Mouse (Mus musculus) limb, embryonic 15.5 days (tissue): ENCODE data around the gene Gm13090. TPM values are rescaled to one million over a fixed set of nuclear protein-coding genes. Genes with fewer than 3 reads are reported as not detected.
A peak's percentile ranks its signal among the peaks of the same experiment; 100 is the strongest.

Experiments used
- ATAC-seq: fragments of 200-750 bp; cut with Nextera tagmentation; 2 replicates; pipeline ENCODE4 v1.8.0; 2017; ENCODE audit warnings: low read depth, moderate TSS enrichment; ENCODE audit not compliant: insufficient number of reproducible peaks, low FRiP score, low TSS enrichment
- H3K27ac ChIP-seq: fragments of 300-500 bp; sonication (generic); 2 replicates; pipeline ENCODE4 v1.5.1; 2015; ENCODE audit warnings: moderate library complexity, mild to moderate bottlenecking, inconsistent platforms
- H3K27me3 ChIP-seq: fragments of 300-500 bp; sonication (generic); 2 replicates; pipeline ENCODE4 v1.6.1; 2015; ENCODE audit warnings: inconsistent platforms
- H3K36me3 ChIP-seq: fragments of 300-500 bp; sonication (generic); 2 replicates; pipeline ENCODE4 v1.6.1; 2015; ENCODE audit warnings: inconsistent platforms
- H3K4me1 ChIP-seq: fragments of 300-500 bp; sonication (generic); 2 replicates; pipeline ENCODE4 v1.6.1; 2015; ENCODE audit warnings: inconsistent platforms
- H3K4me2 ChIP-seq: fragments of 300-500 bp; sonication (generic); 2 replicates; pipeline ENCODE4 v1.6.1; 2015; ENCODE audit warnings: mild to moderate bottlenecking, inconsistent platforms
- H3K4me3 ChIP-seq: fragments of 300-500 bp; sonication (generic); 2 replicates; pipeline ENCODE4 v1.5.1; 2015; ENCODE audit warnings: mild to moderate bottlenecking, inconsistent platforms
- H3K9ac ChIP-seq: fragments of 300-500 bp; sonication (generic); 2 replicates; pipeline ENCODE4 v1.6.1; 2015; ENCODE audit warnings: inconsistent platforms
- H3K9me3 ChIP-seq: fragments of 300-500 bp; sonication (generic); 2 replicates; pipeline ENCODE4 v1.6.1; 2016; ENCODE audit warnings: inconsistent platforms
- WGBS: fragments of 180-500 bp; shearing (Covaris S2); methylation state at CpG from one replicate; pipeline ENCODE4 v1.1.7; 2015; 5-methylcytosine and 5-hydroxymethylcytosine counted together
- polyA plus RNA-seq: library from polyadenylated mRNA; unstranded; fragments of >200 nt; fragmentation: Nextera tagmentation; extraction: Ambion mirVana; gene quantifications from 2 replicates; pipeline ENCODE4 v1.2.1, GENCODE M21; 2015

The Gm13090 gene
- polyA plus RNA-seq, 1 experiment from 2014 or later, result not detected

DNA sequence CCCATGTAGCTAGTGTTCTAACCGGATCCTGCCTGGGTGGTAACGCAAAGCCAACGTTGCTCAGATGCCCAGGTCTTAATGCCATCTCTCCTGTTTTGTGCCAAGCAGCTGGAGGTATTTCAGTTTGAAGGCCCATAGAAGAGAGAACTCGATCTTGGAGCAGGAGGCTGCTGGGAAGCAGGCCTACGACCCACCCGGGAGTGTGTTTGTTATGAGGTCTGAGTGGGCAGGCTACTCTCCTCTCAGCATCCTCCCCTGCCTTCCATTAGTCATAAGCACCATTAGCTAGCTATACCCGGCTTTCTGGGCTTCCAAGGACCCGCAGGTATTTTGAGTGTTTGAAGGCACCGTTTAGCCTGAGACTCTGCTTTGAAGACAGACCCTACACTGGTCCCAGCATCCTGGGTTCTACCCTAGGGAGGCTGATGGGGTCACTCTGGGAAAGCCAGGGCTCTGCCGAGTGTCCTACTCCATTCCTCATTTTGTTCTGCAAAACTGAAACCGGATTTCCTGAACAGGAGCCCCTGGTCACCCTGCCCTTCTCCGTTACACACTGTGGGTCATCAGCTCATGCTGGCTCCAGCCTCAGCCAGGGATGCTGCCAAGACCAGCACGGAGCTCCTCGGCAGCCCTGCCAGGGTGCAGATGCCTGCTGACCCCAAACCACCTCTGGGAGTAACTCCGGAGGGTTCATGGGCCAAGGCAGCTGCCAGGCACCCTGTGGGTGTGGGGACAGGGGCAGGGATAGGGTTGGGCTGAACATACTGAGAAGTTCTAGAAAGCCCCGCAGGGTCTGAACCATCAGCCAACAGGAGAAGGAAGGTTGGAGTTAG lies 40.6 kb downstream of the Gm13090 start:
- H3K27me3 ChIP-seq, result no peaks in the 10 kb centered on the region
- peak overlapping the region; percentile 86; the same call in 1 of the 2 replicates for H3K27ac ChIP-seq
- no peaks in the 10 kb centered on the region for H3K9me3 ChIP-seq
- peak overlapping the region; percentile 63 for H3K4me3 ChIP-seq
- no peaks in the 10 kb centered on the region for H3K36me3 ChIP-seq
- H3K9ac ChIP-seq, result no peak overlapping the region
- peak overlapping the region; percentile 97; the same call in 1 of the 2 replicates for H3K4me2 ChIP-seq
- peaks cover 28% of the 10 kb centered on the region for H3K4me1 ChIP-seq
- WGBS, result 64% methylated on average over 16 of the region's 16 CpGs
- ATAC-seq, result no peak

DNA sequence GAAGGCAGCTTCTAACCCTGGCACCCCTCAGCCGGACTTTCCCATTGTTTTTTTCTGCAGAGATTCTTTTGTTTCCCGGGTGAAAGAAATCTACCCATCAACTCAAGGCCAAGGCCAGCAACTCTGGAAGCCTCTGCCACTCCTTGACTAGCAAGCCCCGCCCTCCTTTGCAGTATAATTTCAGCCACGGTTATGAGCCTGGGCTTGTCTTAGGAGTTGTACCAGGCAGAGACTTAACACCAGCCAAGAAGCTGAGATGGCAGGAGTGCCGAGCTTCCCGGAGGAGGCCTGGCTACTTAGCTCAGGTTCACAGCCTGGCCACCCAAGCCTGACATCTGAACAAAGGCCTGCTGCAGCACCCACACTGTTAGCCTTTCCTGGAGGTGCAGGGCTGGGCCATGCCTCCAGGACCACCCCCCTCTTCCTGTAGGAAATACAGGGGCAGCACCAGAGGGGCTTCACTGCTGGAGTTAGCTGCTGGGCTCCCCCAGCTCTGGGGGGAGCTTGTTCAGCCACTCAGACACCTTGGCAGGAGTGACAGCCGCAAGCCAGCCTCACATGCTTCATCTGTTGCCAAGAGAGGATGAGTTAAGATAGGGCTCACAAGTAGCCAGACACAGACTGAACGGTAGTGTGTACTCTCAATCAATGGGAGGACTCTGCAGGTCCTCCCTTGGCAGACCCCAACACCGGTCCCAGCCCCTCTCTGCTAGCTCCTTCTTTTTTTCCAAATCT lies 41.6 kb downstream of the Gm13090 start:
- no peak for ATAC-seq

DNA sequence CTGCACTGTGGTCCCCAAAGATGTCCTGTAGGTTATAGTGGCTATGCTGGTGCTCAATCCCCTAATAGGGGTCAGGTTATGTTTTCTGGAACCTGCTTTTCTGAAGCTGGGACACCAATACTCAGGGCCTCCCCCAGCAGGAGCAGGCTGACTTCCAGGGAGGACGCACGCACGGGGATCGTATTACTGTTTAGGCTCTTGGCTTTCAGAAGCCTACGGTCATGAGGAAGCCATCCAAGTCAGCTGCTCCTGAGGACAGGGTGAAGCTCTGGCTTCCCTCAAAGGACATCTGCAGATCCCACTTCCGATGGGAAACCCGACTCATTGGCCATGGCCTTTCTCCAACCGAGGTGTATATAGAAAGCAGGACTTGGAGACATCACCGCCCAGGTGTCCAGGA lies 43.1 kb downstream of the Gm13090 start:
- H3K27me3 ChIP-seq, result 0 out of 2 replicates have a peak, but pooled peaks cover 3% of the 10 kb centered on the region
- no peaks in the 10 kb centered on the region for H3K36me3 ChIP-seq
- H3K4me3 ChIP-seq, result no peak overlapping the region
- H3K4me1 ChIP-seq, result peaks cover 28% of the 10 kb centered on the region
- ATAC-seq, result no peak
- H3K9ac ChIP-seq, result no peak overlapping the region
- no peaks in the 10 kb centered on the region for H3K9me3 ChIP-seq
- 59% methylated on average over 9 of the region's 9 CpGs for WGBS
- H3K27ac ChIP-seq, result no peak overlapping the region
- no peak overlapping the region for H3K4me2 ChIP-seq

More for the DNA sequence above, 41.6 kb downstream of the Gm13090 start:
- WGBS, result 55% methylated on average over 9 of the region's 9 CpGs
- Histone ChIP-seq H3K9me3 (no peaks in the 10 kb centered on the region), H3K27ac (0 out of 2 replicates have a peak overlapping the region, but pooled peaks have one; percentile 17), H3K27me3 (0 out of 2 replicates have a peak, but pooled peaks cover 3% of the 10 kb centered on the region), H3K4me3 (no peak overlapping the region), H3K9ac (no peak overlapping the region), H3K36me3 (no peaks in the 10 kb centered on the region), H3K4me2 (no peak overlapping the region), H3K4me1 (peaks cover 28% of the 10 kb centered on the region)

DNA sequence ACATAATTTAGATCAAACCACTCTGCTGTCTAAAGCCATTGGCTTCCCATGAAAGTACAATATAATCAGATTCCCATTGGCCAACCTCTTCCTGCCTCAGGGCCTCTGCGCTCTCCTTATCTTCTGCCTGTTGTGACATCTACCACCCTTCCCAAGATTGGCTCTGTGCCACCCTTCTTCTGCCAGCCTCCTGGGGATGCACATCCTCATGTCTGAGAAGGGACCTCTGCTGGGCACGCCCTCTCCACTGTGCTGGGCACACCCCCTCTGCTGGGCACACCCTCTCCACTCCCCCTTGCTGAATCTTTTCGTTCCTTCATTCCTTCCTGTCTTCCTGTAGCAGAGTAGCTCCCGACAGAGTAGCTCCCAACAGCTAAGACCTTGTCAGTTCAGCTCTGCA lies 44.4 kb downstream of the Gm13090 start:
- Histone ChIP-seq H3K27ac (no peak overlapping the region), H3K4me2 (no peak overlapping the region), H3K36me3 (no peaks in the 10 kb centered on the region), H3K9me3 (no peaks in the 10 kb centered on the region), H3K4me3 (no peak overlapping the region), H3K4me1 (peaks cover 29% of the 10 kb centered on the region), H3K9ac (no peak overlapping the region), H3K27me3 (0 out of 2 replicates have a peak, but pooled peaks cover 3% of the 10 kb centered on the region)
- no peak; the same call in 1 of the 2 replicates for ATAC-seq
- WGBS, result 52% methylated on average over 4 of the region's 4 CpGs

DNA sequence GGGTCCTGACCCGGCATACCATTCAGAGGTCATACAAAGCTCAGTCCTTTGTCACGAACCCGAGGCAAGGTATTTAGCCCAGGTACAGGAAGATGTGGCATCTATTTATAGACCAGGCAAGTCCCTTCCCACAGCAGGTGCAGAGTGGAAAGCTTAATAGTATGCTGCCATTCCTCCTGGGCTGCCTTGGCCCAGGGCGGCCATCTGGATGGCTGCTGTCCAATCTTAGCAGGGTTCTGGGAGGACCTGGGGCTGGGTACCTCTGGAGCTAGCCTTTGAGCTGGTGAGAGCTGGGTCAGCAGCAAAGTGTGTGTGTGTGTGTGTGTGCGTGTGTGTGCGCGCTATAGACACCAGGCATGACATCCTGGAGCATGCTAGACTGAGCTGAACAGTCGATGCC lies 46.1 kb downstream of the Gm13090 start:
- Histone ChIP-seq H3K4me2 (no peak overlapping the region), H3K36me3 (no peaks in the 10 kb centered on the region), H3K9me3 (no peaks in the 10 kb centered on the region), H3K4me3 (no peak overlapping the region), H3K4me1 (peaks cover 33% of the 10 kb centered on the region), H3K9ac (no peak overlapping the region), H3K27ac (no peak overlapping the region), H3K27me3 (peaks cover 19% of the 10 kb centered on the region)
- WGBS, result 76% methylated on average over 8 of the region's 8 CpGs
- no peak for ATAC-seq

DNA sequence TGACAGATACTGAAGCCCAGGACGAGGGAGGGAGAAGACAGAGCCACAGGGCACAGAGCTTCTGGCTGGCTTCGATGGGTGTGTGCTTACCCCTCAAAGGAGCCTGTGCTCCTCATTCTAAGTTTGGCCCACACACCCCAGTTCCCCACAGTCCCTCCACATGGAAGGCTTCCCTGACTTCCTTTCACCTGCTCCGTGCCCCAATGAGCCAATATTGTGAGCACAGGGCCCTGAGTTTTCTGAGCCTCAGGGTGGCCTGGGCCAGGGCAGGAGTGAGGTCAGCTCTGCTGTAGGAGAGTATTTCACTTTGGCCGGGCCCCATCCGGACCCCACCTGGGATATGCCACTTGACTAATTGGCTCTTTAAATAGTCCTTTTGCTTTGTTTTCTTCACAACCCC lies 48.3 kb downstream of the Gm13090 start:
- H3K27me3 ChIP-seq, result peaks cover 27% of the 10 kb centered on the region
- 49% methylated on average over 5 of the region's 5 CpGs for WGBS
- no peak overlapping the region for H3K4me3 ChIP-seq
- no peak overlapping the region for H3K9ac ChIP-seq
- no peaks in the 10 kb centered on the region for H3K9me3 ChIP-seq
- no peak overlapping the region for H3K4me2 ChIP-seq
- H3K27ac ChIP-seq, result no peak overlapping the region
- ATAC-seq, result no peak
- H3K36me3 ChIP-seq, result no peaks in the 10 kb centered on the region
- H3K4me1 ChIP-seq, result peaks cover 28% of the 10 kb centered on the region

DNA sequence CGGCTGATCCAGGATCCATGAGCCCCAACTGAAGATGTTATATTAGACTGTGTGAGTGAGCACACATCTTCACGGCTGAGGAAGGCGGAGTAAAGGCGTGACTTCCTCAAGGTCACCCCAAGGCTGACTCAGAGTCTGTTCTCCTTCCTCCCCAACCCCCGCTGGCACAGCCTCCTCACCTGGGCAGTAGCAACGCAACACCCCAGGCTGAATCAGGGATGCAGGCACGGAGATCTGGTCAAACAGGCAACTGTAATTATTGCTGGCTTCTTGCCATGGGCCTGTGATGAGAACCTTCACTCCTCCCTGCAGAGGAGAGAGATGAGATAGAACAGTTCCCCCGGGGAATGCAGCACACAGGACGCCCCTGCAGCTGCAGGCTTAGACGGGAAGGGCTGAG lies 48.8 kb downstream of the Gm13090 start:
- Histone ChIP-seq H3K27me3 (peaks cover 27% of the 10 kb centered on the region), H3K9me3 (no peaks in the 10 kb centered on the region)
- WGBS, result 14% methylated on average over 10 of the region's 10 CpGs

DNA sequence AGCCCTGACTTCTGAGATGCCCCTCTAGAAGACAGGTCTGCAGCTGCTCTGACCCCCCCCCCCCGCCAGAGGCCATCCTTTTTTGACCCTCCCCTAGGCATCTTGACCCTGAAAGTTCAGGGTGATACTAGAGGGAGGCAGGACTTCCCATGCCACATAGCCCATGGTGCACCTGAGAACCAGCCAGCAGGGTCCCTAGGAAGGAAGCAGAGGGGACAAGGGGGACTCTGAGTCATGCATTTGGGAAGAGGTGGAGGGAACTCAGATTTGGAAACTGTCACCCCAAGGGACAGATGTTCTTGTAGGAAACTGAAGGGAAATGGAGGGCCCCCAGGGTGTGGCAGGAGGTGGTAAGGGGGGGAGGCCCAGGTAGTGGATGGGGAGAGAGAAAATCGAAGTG lies 49.2 kb downstream of the Gm13090 start:
- no peaks in the 10 kb centered on the region for H3K36me3 ChIP-seq
- H3K4me1 ChIP-seq, result peaks cover 28% of the 10 kb centered on the region
- H3K9me3 ChIP-seq, result no peaks in the 10 kb centered on the region
- no peak for ATAC-seq
- peaks cover 27% of the 10 kb centered on the region for H3K27me3 ChIP-seq
- no peak overlapping the region for H3K4me3 ChIP-seq
- H3K4me2 ChIP-seq, result no peak overlapping the region
- H3K27ac ChIP-seq, result no peak overlapping the region
- WGBS, result 22% methylated on average over 2 of the region's 2 CpGs
- H3K9ac ChIP-seq, result no peak overlapping the region

More for the DNA sequence above, 48.8 kb downstream of the Gm13090 start:
- no peaks in the 10 kb centered on the region for H3K36me3 ChIP-seq
- H3K4me3 ChIP-seq, result no peak overlapping the region
- no peak for ATAC-seq
- H3K4me2 ChIP-seq, result no peak overlapping the region
- peaks cover 28% of the 10 kb centered on the region for H3K4me1 ChIP-seq
- H3K27ac ChIP-seq, result no peak overlapping the region
- no peak overlapping the region for H3K9ac ChIP-seq

DNA sequence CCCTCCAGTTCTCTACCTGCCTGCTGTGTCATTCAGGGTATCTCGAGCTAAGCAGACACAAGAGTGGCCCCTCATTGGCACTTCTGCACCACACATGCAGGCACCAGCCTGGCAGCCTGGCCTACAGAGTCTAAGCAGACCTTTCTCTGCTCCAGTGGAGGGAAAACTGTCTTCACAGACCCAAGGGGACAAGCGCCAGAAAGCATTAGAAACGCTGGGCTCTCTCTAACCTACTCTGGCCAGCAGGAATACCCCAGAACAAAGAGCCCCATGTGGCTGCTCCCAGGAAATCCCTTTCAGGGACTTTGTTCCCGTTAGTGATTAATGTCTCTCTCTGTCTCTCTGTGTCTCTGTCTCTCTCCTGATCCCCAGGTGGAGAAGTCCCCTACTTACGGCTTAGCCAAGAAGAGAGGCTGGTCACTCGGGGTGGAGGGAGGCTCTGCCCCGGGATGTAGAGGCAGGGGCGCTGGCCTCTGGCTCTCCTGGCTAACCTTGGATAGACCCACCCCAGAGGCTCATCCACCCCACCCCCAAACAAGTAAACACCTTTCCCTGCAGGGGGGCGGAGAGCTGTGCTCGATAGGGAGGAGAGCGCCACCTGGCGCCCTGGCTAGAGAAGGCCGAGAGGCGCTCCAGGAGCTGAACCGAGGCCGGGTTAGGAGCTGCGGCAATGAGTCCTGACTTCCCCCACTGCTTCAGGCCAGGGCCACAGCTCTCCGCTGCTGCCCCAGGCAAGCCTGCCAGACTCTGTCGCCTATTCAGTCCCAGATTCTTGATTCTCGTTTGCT lies 49.9 kb downstream of the Gm13090 start:
- no peak for ATAC-seq
- 6% methylated on average over 20 of the region's 20 CpGs for WGBS
- peak overlapping the region; percentile 38; the same call in 1 of the 2 replicates for H3K4me2 ChIP-seq
- no peaks in the 10 kb centered on the region for H3K9me3 ChIP-seq
- peaks cover 27% of the 10 kb centered on the region for H3K27me3 ChIP-seq
- no peak overlapping the region; the same call in 1 of the 2 replicates for H3K4me3 ChIP-seq
- H3K27ac ChIP-seq, result no peak overlapping the region
- peaks cover 28% of the 10 kb centered on the region for H3K4me1 ChIP-seq
- H3K36me3 ChIP-seq, result no peaks in the 10 kb centered on the region
- no peak overlapping the region for H3K9ac ChIP-seq

DNA sequence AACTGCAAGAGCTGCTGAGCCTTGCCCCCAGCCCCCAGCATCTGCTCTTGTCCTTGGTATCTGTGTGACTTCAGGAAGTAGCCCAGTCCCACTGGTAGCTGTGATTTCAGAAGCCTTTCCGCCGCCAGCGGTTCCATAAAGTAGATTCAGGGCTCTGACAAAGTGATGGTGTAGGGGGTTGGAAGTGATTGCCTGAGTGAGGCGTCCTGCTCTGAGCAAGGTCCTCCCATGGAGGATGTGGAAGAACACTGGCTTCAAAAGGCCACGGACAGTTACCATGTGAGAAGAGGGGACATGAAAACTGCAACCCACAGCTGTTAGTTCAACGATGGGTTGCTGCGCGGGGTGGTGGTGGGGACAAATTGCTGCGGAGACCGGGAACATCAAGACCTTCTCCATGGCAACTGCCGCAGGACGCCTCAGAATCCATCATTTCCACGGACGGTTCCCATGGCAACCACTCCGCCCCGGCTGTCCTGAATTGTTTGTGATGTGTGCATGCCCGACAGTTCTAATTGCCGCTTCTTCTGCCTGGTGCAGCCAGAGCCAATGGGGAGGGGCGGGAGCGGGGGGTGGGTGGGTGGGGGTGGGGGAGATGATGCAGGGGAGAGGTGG lies 51.1 kb downstream of the Gm13090 start:
- H3K9me3 ChIP-seq, result no peaks in the 10 kb centered on the region
- no peak for ATAC-seq
- no peak overlapping the region for H3K4me2 ChIP-seq
- no peak overlapping the region for H3K9ac ChIP-seq
- no peak overlapping the region for H3K27ac ChIP-seq
- H3K4me1 ChIP-seq, result peaks cover 28% of the 10 kb centered on the region
- no peak overlapping the region for H3K4me3 ChIP-seq
- no peaks in the 10 kb centered on the region for H3K36me3 ChIP-seq
- H3K27me3 ChIP-seq, result peaks cover 26% of the 10 kb centered on the region
- WGBS, result 3% methylated on average over 20 of the region's 20 CpGs
